Mouse (Mus musculus) spleen, adult 2 months (tissue): ENCODE measurements around the gene Gm11096.

Source experiments
- CTCF ChIP-seq: fragments of 200-500 bp; IDR thresholded peaks from 2 replicates; pipeline ENCODE4 v1.5.1; 2011; ENCODE audit warnings: mild to moderate bottlenecking, inconsistent platforms; ENCODE audit not compliant: insufficient read depth, insufficient read length, insufficient replicate concordance; ENCODE audit errors: extremely low read depth
- POLR2A ChIP-seq: fragments of 200-500 bp; IDR thresholded peaks from 2 replicates; pipeline ENCODE4 v1.6.1; 2011; ENCODE audit warnings: low read depth, low read length, inconsistent platforms

DNA sequence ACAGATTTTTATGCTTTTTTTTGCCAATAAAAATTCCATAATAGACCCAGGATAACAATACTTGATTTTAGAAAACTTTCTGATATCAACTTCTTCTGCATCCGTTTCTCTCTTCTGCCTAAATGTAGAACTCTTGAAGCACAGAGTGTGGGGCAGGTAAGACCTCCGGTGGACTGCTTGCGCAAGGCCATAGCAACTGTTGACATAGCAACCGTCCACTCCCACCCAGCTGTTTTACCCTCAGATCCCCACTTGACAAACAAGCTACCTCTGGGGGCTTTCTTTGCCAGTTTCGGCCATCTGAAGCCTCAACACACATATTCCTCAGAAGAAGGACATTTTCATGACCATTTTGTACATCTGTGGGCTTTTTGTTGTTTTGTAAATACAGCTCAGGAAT is 41.2 kb upstream of the Gm11096 start:
- TF ChIP-seq CTCF (no peak), POLR2A (no peak)
